Mouse (Mus musculus): Measurements from ENCODE around the gene Kctd17.

DNA sequence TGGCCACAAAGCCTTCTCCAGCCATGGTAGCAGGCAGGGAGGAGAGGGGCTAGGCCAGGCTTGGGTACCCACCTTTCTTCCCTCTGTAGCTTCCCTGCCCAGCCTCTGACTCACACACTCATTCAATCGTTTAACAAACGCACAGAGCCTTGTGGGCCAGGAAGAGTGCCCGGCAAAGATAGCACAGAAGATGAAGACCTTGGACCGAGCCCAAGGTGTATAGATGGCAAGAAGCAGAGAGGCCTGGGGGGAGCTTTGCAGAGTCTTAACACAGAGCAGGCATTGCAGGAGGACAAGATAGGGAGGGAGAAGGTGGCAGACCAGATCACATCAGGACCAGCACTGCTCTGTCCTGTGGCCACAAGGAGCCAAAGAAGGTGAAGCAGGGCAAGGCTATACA, 26.8 kb downstream of the Kctd17 start:
- TF ChIP-seq CTCF (IDR thresholded peaks at IDR 0.05; ENCODE audit: borderline replicate concordance, control insufficient read depth, extremely low read depth, insufficient read depth, low read length, poor library complexity) (no peak), POLR2A (IDR thresholded peaks at IDR 0.05; ENCODE audit: control insufficient read depth, extremely low read depth, insufficient read depth, low read length, poor library complexity) (no peak)

Measured in thymus, adult 2 months (tissue).